Mouse (Mus musculus) adrenal gland, adult 8-10 months (tissue): ENCODE measurements at regions not wholly inside any gene's neighbourhood (a gene's known extent, or its start where the extent isn't known, plus 50 kb on each side); places are given as distances from the start of the nearest gene placed in this dataset.

Experiments
- DNase-seq: peaks from one replicate; pipeline ENCODE4 v3.0.0; 2022

- DNase-seq, result peak; percentile 29
Observed at GRCm38 (mm10) chr11:18821384-18821783, 197.4 kb downstream of the Meis1 start.

GRCm38 (mm10) chr11:18814110-18814509 lies 204.7 kb downstream of the Meis1 start:
- no peak for DNase-seq

- no peak for DNase-seq
Observed at GRCm38 (mm10) chr11:18767479-18767878, 251.3 kb downstream of the Meis1 start.

- no peak for DNase-seq
Observed at GRCm38 (mm10) chr11:18766458-18767016, 252.2 kb downstream of the Meis1 start.

- DNase-seq, result no peak
Observed at GRCm38 (mm10) chr11:18758591-18759074, 260.2 kb downstream of the Meis1 start.

GRCm38 (mm10) chr11:18756576-18756975 lies 262.2 kb downstream of the Meis1 start:
- DNase-seq, result no peak

GRCm38 (mm10) chr11:18754732-18755525 lies 263.9 kb downstream of the Meis1 start:
- DNase-seq, result no peak

GRCm38 (mm10) chr11:18753856-18754255 lies 264.9 kb downstream of the Meis1 start:
- DNase-seq, result no peak

GRCm38 (mm10) chr11:18753246-18753645 lies 265.5 kb downstream of the Meis1 start:
- DNase-seq, result no peak

- no peak for DNase-seq
Observed at GRCm38 (mm10) chr11:18752512-18752911, 266.3 kb downstream of the Meis1 start.

- DNase-seq, result no peak
Observed at GRCm38 (mm10) chr11:18750911-18751841, 267.6 kb downstream of the Meis1 start.

GRCm38 (mm10) chr11:18750080-18750375 lies 268.8 kb downstream of the Meis1 start:
- no peak for DNase-seq

GRCm38 (mm10) chr11:18749265-18750079 lies 269.3 kb downstream of the Meis1 start:
- DNase-seq, result no peak

GRCm38 (mm10) chr11:18747871-18748461 lies 270.8 kb downstream of the Meis1 start:
- no peak for DNase-seq

- no peak for DNase-seq
Observed at GRCm38 (mm10) chr11:18747361-18747760, 271.4 kb downstream of the Meis1 start.

GRCm38 (mm10) chr11:18746486-18746885 lies 272.3 kb downstream of the Meis1 start:
- no peak for DNase-seq

- DNase-seq, result no peak
Observed at GRCm38 (mm10) chr11:18745840-18746239, 272.9 kb downstream of the Meis1 start.

- no peak for DNase-seq
Observed at GRCm38 (mm10) chr11:18734904-18735664, 283.7 kb downstream of the Meis1 start.

- DNase-seq, result no peak
Observed at GRCm38 (mm10) chr11:18734075-18734474, 284.7 kb downstream of the Meis1 start.

- no peak for DNase-seq
Observed at GRCm38 (mm10) chr11:18729742-18730141, 289.0 kb downstream of the Meis1 start.

GRCm38 (mm10) chr11:18722770-18723169 lies 296.0 kb downstream of the Meis1 start:
- no peak for DNase-seq
